Mouse (Mus musculus): ENCODE measurements at regions not wholly inside any gene's neighbourhood (a gene's known extent, or its start where the extent isn't known, plus 50 kb on each side); places are given as distances from the start of the nearest gene placed in this dataset.

DNA sequence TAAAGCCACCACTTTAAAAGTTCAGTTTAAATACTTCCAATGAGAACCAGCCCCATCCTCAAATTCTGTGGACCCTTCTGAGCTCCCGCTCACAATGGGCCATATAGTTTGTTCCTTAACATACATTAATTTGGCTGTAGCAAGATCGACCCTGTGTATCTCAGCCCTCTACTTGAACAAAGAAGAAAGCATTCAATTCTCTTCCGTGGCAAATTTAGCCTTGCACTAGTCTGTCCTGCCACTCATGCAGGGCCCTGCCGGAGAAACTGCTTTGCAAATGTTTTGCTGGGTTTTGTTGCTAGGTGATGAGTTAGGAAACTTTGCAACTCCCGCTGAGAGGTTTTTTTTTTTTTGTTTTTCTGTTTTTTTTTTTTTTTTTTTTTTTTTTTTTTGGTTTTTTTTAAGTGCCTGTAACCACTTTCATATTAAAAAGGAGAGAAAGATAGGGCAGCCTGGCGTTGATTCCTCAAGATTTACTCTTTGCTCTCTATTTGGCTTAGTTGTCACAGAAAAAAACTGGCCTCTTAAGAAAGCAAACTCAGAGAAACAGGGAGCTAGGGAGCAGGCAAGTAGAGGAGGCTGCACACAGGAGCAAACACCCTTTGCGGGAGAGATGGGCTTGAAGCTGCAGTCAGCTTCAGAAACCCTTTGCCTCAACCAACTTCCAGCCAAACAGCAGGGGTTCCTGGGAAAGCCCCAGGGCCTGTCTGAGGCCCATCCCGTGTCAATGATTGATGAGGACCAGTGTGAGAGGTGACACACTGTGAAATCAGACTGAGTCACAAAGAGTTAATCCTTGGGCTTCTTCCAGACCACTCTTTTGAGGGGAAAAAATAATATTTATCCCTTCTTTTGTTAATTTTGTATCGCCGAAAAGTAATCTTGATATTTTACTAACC, 349.2 kb upstream of the Atp11b start:
- H3K9me3 ChIP-seq (replicated peaks; ENCODE audit: low read length), result no peaks in the 10 kb centered on the region
- no peaks in the 10 kb centered on the region for H3K27me3 ChIP-seq (replicated peaks)
- no peak overlapping the region for H3K9ac ChIP-seq (ENCODE audit: insufficient read depth, low read depth)
- H3K36me3 ChIP-seq (replicated peaks in 1 of 2; ENCODE audit: control insufficient read depth in 1 of 2, insufficient read depth in 1 of 2, low read length in 1 of 2), result no peaks in the 10 kb centered on the region
- H3K79me2 ChIP-seq (replicated peaks; ENCODE audit: control insufficient read depth, extremely low read depth, insufficient read depth, poor library complexity, severe bottlenecking), result no peaks in the 10 kb centered on the region
- in situ Hi-C loops (cut with MboI; ENCODE audit: low pct_ligation_motif_present, low pct_unique_long_range_greater_than_20kb, low sequenced_read_pairs) (no loop called here), dilution Hi-C loops (cut with MboI; ENCODE audit: extremely low pct_ligation_motif_present, extremely low pct_unique_long_range_greater_than_20kb, low sequenced_read_pairs) (no loop called here)
- peaks cover 3 to 17% of the 10 kb centered on the region in 2 experiments; a peak in 2 of 4 replicates for H3K4me1 ChIP-seq (ENCODE audit: control insufficient read depth in 1 of 2, insufficient read depth in 2 of 2)
- H3K4me3 ChIP-seq (replicated peaks in 1 of 3; ENCODE audit: low read depth in 2 of 3, low read length in 2 of 3, poor library complexity in 1 of 3), result no peak overlapping the region
- no peak overlapping the region; the same call in 1 of the 2 replicates for H3K4me2 ChIP-seq (ENCODE audit: insufficient read depth, low read depth, poor library complexity, severe bottlenecking)
- DNase-seq (ENCODE audit: extremely low read depth), result peak; percentile 47
- H3K27ac ChIP-seq (ENCODE audit: insufficient read depth, low read depth), result no peak overlapping the region
- peak; percentile 38; the same call in 1 of the 2 replicates for TF ChIP-seq BHLHE40 (IDR thresholded peaks at IDR 0.05; ENCODE audit: low read depth, low read length)
- peak; percentile 41; the same call in 1 of the 2 replicates for TF ChIP-seq IRF4 (IDR thresholded peaks at IDR 0.05; ENCODE audit: low read depth, low read length)
- no peak for TF ChIP-seq NRF1 (IDR thresholded peaks at IDR 0.05; ENCODE audit: low read depth, low read length)
- TF ChIP-seq ZNF384 (IDR thresholded peaks at IDR 0.05; ENCODE audit: low read depth, low read length), result peak; percentile 94
- 0 out of 2 replicates have a peak, but pooled peaks have one; percentile 26 for TF ChIP-seq ETS1 (conservative IDR thresholded peaks at IDR 0.05; ENCODE audit: low read depth, low read length)

DNA sequence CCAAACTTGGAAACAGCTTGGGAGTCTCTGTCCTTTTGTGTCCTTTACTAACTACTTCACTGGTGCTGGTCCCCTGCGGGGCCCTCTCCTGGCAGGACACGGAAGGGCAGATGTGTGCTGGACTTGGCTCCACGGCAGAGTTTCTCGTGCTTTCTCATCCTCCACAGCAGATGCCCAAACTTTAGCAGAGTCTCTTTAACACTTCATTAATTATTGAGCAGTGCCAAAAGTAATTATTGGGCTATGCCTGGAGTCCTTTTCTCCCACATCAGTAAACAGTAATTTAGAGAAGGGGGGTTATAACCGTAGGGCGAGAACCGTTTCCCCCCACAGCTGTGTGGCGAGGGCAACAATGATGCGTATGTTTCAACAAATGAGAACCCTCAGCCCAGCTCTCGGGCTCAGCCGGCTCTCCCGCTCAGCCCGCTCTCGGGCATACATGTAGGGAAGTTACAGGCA, 348.3 kb upstream of the Atp11b start:
- H3K9me3 ChIP-seq (replicated peaks; ENCODE audit: low read length), result no peaks in the 10 kb centered on the region
- H3K27ac ChIP-seq (ENCODE audit: insufficient read depth, low read depth), result no peak overlapping the region
- dilution Hi-C loops (cut with MboI; ENCODE audit: extremely low pct_ligation_motif_present, extremely low pct_unique_long_range_greater_than_20kb, low sequenced_read_pairs), result no loop called here
- H3K79me2 ChIP-seq (replicated peaks; ENCODE audit: control insufficient read depth, extremely low read depth, insufficient read depth, poor library complexity, severe bottlenecking), result no peaks in the 10 kb centered on the region
- in situ Hi-C loops (cut with MboI; ENCODE audit: low pct_ligation_motif_present, low pct_unique_long_range_greater_than_20kb, low sequenced_read_pairs), result no loop called here
- H3K27me3 ChIP-seq (replicated peaks), result no peaks in the 10 kb centered on the region
- no peak overlapping the region for H3K4me3 ChIP-seq (replicated peaks in 1 of 3; ENCODE audit: low read depth in 2 of 3, low read length in 2 of 3, poor library complexity in 1 of 3)
- DNase-seq (ENCODE audit: extremely low read depth), result peak; percentile 21
- H3K4me2 ChIP-seq (ENCODE audit: insufficient read depth, low read depth, poor library complexity, severe bottlenecking), result no peak overlapping the region
- no peaks in the 10 kb centered on the region for H3K36me3 ChIP-seq (replicated peaks in 1 of 2; ENCODE audit: control insufficient read depth in 1 of 2, insufficient read depth in 1 of 2, low read length in 1 of 2)
- peaks cover 3 to 17% of the 10 kb centered on the region in 2 experiments; a peak in 2 of 4 replicates for H3K4me1 ChIP-seq (ENCODE audit: control insufficient read depth in 1 of 2, insufficient read depth in 2 of 2)
- H3K9ac ChIP-seq (ENCODE audit: insufficient read depth, low read depth), result no peak overlapping the region
- TF ChIP-seq SMC3 (IDR thresholded peaks at IDR 0.05; ENCODE audit: low read depth, low read length) (peak; percentile 64), CTCF (conservative IDR thresholded peaks at IDR 0.05 in 1 of 2, IDR thresholded peaks at IDR 0.05 in 1 of 2; ENCODE audit: low read depth in 2 of 2, low read length in 2 of 2) (peak in 1 of 2 experiments; percentile 58; a peak in 3 of 4 replicates), RAD21 (IDR thresholded peaks at IDR 0.05; ENCODE audit: low read depth, low read length) (peak; percentile 34), MAFK (IDR thresholded peaks at IDR 0.05; ENCODE audit: insufficient replicate concordance, low read length) (no peak), HCFC1 (IDR thresholded peaks at IDR 0.05; ENCODE audit: low read depth, low read length) (no peak), GABPA (IDR thresholded peaks at IDR 0.05; ENCODE audit: insufficient replicate concordance, low read depth, low read length) (no peak)

DNA sequence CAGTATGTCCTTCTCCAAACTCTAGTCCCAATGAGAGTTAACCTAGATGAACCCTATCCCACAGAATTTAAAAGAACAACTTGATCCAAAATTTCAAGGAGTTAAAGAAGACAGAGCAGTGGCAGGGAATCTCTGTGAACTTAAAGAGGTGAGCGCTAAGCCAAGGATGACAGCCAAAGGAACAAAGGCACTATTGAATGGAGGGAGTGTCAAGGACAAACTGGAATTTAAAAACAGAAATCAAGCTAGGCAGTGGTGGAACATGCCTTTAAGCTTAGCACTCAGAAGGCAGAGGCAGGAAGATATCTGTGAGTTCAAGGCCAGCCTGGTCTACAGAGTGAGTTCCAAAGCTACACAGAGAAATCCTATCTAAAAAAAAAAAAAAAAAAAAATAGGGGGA, 316.2 kb upstream of the Atp11b start:
- Histone ChIP-seq H3K4me1 (ENCODE audit: control insufficient read depth in 1 of 2, insufficient read depth in 2 of 2) (no peaks in the 10 kb centered on the region), H3K4me3 (replicated peaks in 1 of 3; ENCODE audit: low read depth in 2 of 3, low read length in 2 of 3, poor library complexity in 1 of 3) (no peak overlapping the region), H3K36me3 (replicated peaks in 1 of 2; ENCODE audit: control insufficient read depth in 1 of 2, insufficient read depth in 1 of 2, low read length in 1 of 2) (no peaks in the 10 kb centered on the region), H3K9ac (ENCODE audit: insufficient read depth, low read depth) (no peak overlapping the region), H3K27me3 (replicated peaks) (no peaks in the 10 kb centered on the region), H3K9me3 (replicated peaks; ENCODE audit: low read length) (peaks cover 3% of the 10 kb centered on the region), H3K27ac (ENCODE audit: insufficient read depth, low read depth) (no peak overlapping the region), H3K4me2 (ENCODE audit: insufficient read depth, low read depth, poor library complexity, severe bottlenecking) (no peak overlapping the region), H3K79me2 (replicated peaks; ENCODE audit: control insufficient read depth, extremely low read depth, insufficient read depth, poor library complexity, severe bottlenecking) (no peaks in the 10 kb centered on the region)
- dilution Hi-C loops (cut with MboI; ENCODE audit: extremely low pct_ligation_motif_present, extremely low pct_unique_long_range_greater_than_20kb, low sequenced_read_pairs) (no loop called here), in situ Hi-C loops (cut with MboI; ENCODE audit: low pct_ligation_motif_present, low pct_unique_long_range_greater_than_20kb, low sequenced_read_pairs) (no loop called here)
- TF ChIP-seq POLR2A (IDR thresholded peaks at IDR 0.05; ENCODE audit: low read depth, low read length) (no peak), USF1 (IDR thresholded peaks at IDR 0.05; ENCODE audit: low read depth, low read length) (no peak), PAX5 (IDR thresholded peaks at IDR 0.05; ENCODE audit: low read length) (no peak), NRF1 (IDR thresholded peaks at IDR 0.05; ENCODE audit: low read depth, low read length) (no peak), HCFC1 (IDR thresholded peaks at IDR 0.05; ENCODE audit: low read depth, low read length) (no peak), POLR2AphosphoS2 (IDR thresholded peaks at IDR 0.05; ENCODE audit: low read depth, low read length) (no peak), UBTF (IDR thresholded peaks at IDR 0.05; ENCODE audit: low read depth, low read length) (no peak)
- no peak for DNase-seq (ENCODE audit: extremely low read depth)

All from CH12.LX (cell line).